Mouse (Mus musculus) forebrain, embryonic 14.5 days (tissue): ENCODE measurements at regions not wholly inside any gene's neighbourhood (a gene's known extent, or its start where the extent isn't known, plus 50 kb on each side); places are given as distances from the start of the nearest gene placed in this dataset.

Experiments used
- ATAC-seq: fragments of 200-750 bp; cut with Nextera tagmentation; 2 replicates; pipeline ENCODE4 v1.8.0; 2017; ENCODE audit warnings: mild to moderate bottlenecking, moderate library complexity
- DNase-seq: peaks from one replicate; pipeline ENCODE4 v3.0.0-alpha.2; 2015; ENCODE audit warnings: low spot score
- H3K27ac ChIP-seq: fragments of 300-500 bp; sonication (generic); 2 replicates; pipeline ENCODE4 v1.5.1; 2014; ENCODE audit warnings: low read depth, mild to moderate bottlenecking, control low read depth, low read length, moderate library complexity
- H3K27me3 ChIP-seq: fragments of 300-500 bp; sonication (generic); replicated peaks from 2 replicates; pipeline ENCODE4 v1.6.1; 2014; ENCODE audit warnings: low read length, control low read depth, mixed read lengths; ENCODE audit not compliant: control insufficient read depth, insufficient read depth
- H3K36me3 ChIP-seq: fragments of 300-500 bp; sonication (generic); 2 replicates; pipeline ENCODE4 v1.6.1; 2014; ENCODE audit warnings: low read length, control low read depth; ENCODE audit not compliant: control insufficient read depth, insufficient read depth
- H3K4me1 ChIP-seq: fragments of 300-500 bp; sonication (generic); 2 replicates; pipeline ENCODE4 v1.6.1; 2014; ENCODE audit warnings: antibody characterized with exemption, low read length, control low read depth; ENCODE audit not compliant: control insufficient read depth, insufficient read depth
- H3K4me2 ChIP-seq: fragments of 300-500 bp; sonication (generic); 2 replicates; pipeline ENCODE4 v1.6.1; 2014; ENCODE audit warnings: mild to moderate bottlenecking, control low read depth, low read length
- H3K4me3 ChIP-seq: fragments of 300-500 bp; sonication (generic); 2 replicates; pipeline ENCODE4 v1.5.1; 2014; ENCODE audit warnings: low read depth, low read length, control low read depth
- H3K9ac ChIP-seq: fragments of 300-500 bp; sonication (generic); 2 replicates; pipeline ENCODE4 v1.6.1; 2014; ENCODE audit warnings: mild to moderate bottlenecking, low read length, control low read depth, moderate library complexity
- H3K9me3 ChIP-seq: fragments of 300-500 bp; sonication (generic); replicated peaks from 2 replicates; pipeline ENCODE4 v1.6.1; 2016; ENCODE audit warnings: low read length, control low read depth, mixed read lengths; ENCODE audit not compliant: control insufficient read depth
- WGBS: fragments of 180-500 bp; shearing (Covaris S2); extraction: QIAGEN DNeasy Blood & Tissue Kit; methylation state at CpG from one replicate; pipeline ENCODE4 v1.1.7; 2014; 5-methylcytosine and 5-hydroxymethylcytosine counted together

- Histone ChIP-seq H3K27ac (no peak overlapping the region), H3K9me3 (no peaks in the 10 kb centered on the region), H3K4me2 (no peak overlapping the region), H3K27me3 (no peaks in the 10 kb centered on the region), H3K9ac (no peak overlapping the region), H3K4me3 (no peak overlapping the region), H3K4me1 (no peaks in the 10 kb centered on the region), H3K36me3 (no peaks in the 10 kb centered on the region)
- DNase-seq (no peak), ATAC-seq (no peak)
- 89% methylated on average over 2 of the region's 2 CpGs for WGBS
Measured at GRCm38 (mm10) chr10:17485515-17485914, 237.5 kb upstream of the Cited2 start.

DNA sequence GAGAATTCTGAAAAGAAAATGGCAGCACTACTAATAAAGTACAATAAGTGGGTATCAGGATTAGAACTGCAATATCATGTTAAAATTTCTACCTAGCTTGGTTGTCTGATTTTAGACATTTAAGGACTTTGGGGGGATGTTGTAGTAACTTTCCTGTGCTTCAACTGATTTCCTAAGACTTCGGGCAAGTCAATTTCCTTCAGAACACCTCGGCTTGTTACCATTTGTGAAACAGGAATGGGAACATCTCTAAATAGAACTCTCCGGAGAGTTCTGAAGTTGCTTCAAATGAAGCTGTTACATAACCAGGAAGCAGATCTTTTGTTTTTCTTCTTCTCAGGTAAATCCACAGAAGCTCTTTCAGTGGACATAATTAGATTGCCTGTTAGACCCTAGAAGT, 237.0 kb upstream of the Cited2 start:
- Histone ChIP-seq H3K36me3 (no peaks in the 10 kb centered on the region), H3K27me3 (no peaks in the 10 kb centered on the region), H3K9ac (no peak overlapping the region), H3K9me3 (no peaks in the 10 kb centered on the region), H3K27ac (no peak overlapping the region), H3K4me2 (no peak overlapping the region), H3K4me3 (no peak overlapping the region), H3K4me1 (no peaks in the 10 kb centered on the region)
- no peak for DNase-seq
- WGBS = 89% methylated on average over 3 of the region's 3 CpGs
- no peak for ATAC-seq

DNA sequence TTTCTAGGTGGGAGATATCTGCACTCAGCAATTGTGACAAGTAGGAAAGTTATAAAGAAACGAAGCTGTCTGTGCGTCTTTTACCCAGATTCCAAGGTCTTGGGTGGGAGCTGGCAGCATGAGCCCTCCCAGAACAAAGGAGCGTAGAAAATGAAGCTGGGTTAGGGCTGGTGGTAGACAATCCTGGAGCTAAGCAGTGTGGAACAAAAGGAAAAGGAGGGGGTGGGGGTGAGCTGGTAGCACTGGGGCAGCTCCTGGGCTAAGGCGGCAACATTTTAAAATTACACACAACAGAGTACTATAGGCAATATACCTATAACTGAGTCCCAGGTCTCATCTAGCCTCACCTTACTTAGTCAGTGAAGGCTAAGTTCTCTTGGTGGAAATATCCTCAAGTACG, 235.6 kb upstream of the Cited2 start:
- Histone ChIP-seq H3K4me3 (no peak overlapping the region), H3K9ac (no peak overlapping the region), H3K27ac (no peak overlapping the region), H3K27me3 (no peaks in the 10 kb centered on the region), H3K4me2 (no peak overlapping the region), H3K36me3 (no peaks in the 10 kb centered on the region), H3K9me3 (no peaks in the 10 kb centered on the region), H3K4me1 (no peaks in the 10 kb centered on the region)
- WGBS = 64% methylated on average over 5 of the region's 5 CpGs
- no peak for DNase-seq
- no peak for ATAC-seq

GRCm38 (mm10) chr10:17491611-17492305, 231.3 kb upstream of the Cited2 start:
- H3K4me2 ChIP-seq = no peak overlapping the region
- no peaks in the 10 kb centered on the region for H3K4me1 ChIP-seq
- no peaks in the 10 kb centered on the region for H3K36me3 ChIP-seq
- H3K4me3 ChIP-seq = no peak overlapping the region
- no peak overlapping the region for H3K27ac ChIP-seq
- no peaks in the 10 kb centered on the region for H3K27me3 ChIP-seq
- no peaks in the 10 kb centered on the region for H3K9me3 ChIP-seq
- DNase-seq (no peak), ATAC-seq (no peak)
- no peak overlapping the region for H3K9ac ChIP-seq
- 91% methylated on average over 5 of the region's 5 CpGs for WGBS

DNA sequence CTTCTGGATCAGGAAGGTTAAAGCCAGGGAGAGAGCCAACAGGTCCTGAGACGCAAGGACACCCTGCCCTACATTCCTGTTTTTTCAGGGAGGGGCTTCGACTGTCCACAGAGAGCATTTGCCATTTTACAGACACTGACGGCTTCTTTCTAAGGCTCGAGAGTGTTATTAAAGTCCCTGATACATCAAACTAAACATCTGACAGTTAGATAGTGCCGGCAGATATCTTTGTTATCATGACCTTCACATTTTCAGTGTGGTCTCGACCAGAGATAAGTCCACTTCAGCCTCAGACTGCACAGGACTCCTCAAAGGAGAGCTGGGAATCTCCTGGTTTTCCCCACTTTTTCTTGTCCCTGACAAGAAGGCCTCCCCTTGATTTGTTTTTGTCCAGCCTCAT, 229.9 kb upstream of the Cited2 start:
- DNase-seq (no peak), ATAC-seq (no peak)
- Histone ChIP-seq H3K4me1 (no peaks in the 10 kb centered on the region), H3K9me3 (no peaks in the 10 kb centered on the region), H3K9ac (no peak overlapping the region), H3K4me2 (no peak overlapping the region), H3K27me3 (no peaks in the 10 kb centered on the region), H3K36me3 (no peaks in the 10 kb centered on the region), H3K27ac (no peak overlapping the region), H3K4me3 (no peak overlapping the region)
- 93% methylated on average over 6 of the region's 6 CpGs for WGBS

DNA sequence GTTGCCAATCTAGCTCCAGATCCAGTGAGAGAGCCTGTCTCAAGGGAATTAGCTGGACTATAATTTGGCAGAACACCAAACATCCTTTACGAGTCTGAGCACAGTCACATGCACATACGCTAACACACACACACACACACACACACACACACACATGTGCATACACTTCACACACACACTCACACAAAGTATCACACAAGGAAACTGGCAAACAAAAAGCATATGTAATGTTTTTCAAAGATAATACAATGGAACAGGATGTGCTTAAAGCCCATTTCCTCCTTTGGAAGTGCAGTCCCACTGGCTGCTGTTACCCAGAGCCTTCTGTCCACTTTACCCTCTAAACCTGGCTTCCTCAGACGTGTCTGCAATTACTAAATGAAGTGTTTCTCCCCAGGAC, 226.2 kb upstream of the Cited2 start:
- Histone ChIP-seq H3K36me3 (no peaks in the 10 kb centered on the region), H3K27ac (no peak overlapping the region), H3K4me2 (no peak overlapping the region), H3K4me1 (no peaks in the 10 kb centered on the region), H3K4me3 (no peak overlapping the region), H3K9me3 (no peaks in the 10 kb centered on the region), H3K9ac (no peak overlapping the region), H3K27me3 (no peaks in the 10 kb centered on the region)
- no peak for DNase-seq
- WGBS = 60% methylated on average over 3 of the region's 3 CpGs
- no peak for ATAC-seq

GRCm38 (mm10) chr10:17510626-17511193, 212.3 kb upstream of the Cited2 start:
- Histone ChIP-seq H3K27ac (no peak overlapping the region), H3K4me1 (no peaks in the 10 kb centered on the region), H3K36me3 (no peaks in the 10 kb centered on the region), H3K4me2 (no peak overlapping the region), H3K9me3 (no peaks in the 10 kb centered on the region; the same call in 1 of the 2 replicates), H3K27me3 (no peaks in the 10 kb centered on the region), H3K9ac (no peak overlapping the region), H3K4me3 (no peak overlapping the region)
- no peak for DNase-seq
- 88% methylated on average over 4 of the region's 4 CpGs for WGBS
- ATAC-seq = no peak

DNA sequence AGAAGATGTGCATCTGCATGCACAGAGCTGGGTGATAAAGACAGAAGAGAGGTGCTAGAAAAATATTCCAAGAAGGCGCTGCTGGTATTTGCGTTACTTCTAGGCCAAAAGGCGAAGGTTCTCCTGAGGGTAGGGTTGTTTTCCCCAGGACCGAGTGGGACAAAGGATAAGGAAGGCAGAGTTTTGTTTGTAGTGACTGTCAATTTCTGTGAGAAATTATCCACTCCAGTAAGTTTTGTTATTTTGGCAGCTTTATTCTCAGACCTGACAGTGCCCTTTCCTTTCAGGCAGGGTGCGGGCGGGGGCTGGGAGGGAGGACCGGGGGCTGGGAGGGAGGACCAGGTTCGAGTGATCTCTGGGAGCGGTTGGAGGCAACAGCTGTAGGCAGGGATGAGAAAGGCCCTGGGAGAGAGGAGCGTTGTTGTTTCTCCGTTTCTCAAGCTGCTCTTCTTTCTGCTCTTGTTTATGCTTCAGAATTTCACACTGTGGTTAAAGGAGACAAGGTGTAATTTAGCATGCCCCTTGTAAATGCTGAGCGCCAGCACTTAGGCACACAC, 211.2 kb upstream of the Cited2 start:
- H3K4me3 ChIP-seq = no peak overlapping the region
- H3K4me1 ChIP-seq = no peaks in the 10 kb centered on the region
- ATAC-seq = peak; percentile 50; the same call in 1 of the 2 replicates
- peak; percentile 16 for DNase-seq
- H3K27me3 ChIP-seq = no peaks in the 10 kb centered on the region
- no peak overlapping the region for H3K9ac ChIP-seq
- no peak overlapping the region for H3K27ac ChIP-seq
- no peaks in the 10 kb centered on the region for H3K36me3 ChIP-seq
- no peak overlapping the region for H3K4me2 ChIP-seq
- WGBS = 49% methylated on average over 12 of the region's 12 CpGs
- no peaks in the 10 kb centered on the region for H3K9me3 ChIP-seq

- Histone ChIP-seq H3K9me3 (no peaks in the 10 kb centered on the region), H3K27me3 (no peaks in the 10 kb centered on the region), H3K27ac (no peak overlapping the region), H3K4me1 (no peaks in the 10 kb centered on the region), H3K9ac (no peak overlapping the region), H3K4me2 (no peak overlapping the region), H3K36me3 (no peaks in the 10 kb centered on the region), H3K4me3 (no peak overlapping the region)
- ATAC-seq (no peak), DNase-seq (no peak)
- 70% methylated on average over 3 of the region's 3 CpGs for WGBS
Measured at GRCm38 (mm10) chr10:17512487-17512886, 210.5 kb upstream of the Cited2 start.
